ENCODE assay signal across 21 mouse cellular contexts in the genomic region with DNA sequence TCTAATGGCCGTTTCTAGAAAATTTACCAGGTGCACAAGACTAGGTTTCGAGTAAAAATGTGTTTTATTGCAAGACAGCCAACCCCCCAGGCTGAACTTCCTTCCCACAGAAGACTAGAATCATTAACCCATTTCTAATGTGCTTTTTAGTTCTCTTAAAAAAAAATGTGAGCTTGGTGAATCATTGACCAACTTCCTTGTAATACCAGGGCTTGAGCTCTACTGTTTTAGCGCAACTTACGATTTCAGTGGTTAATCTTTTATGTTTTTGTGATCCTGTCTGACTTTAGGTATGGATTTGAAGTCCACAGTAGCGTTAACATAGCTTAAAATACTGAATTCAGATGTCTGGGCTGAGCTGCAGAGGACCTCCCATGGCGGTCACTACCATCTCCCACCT. TPM values are rescaled to one million over a fixed set of nuclear protein-coding genes. Genes with fewer than 3 reads are reported as not detected.
DNase-seq lines count a peak whose midpoint lies in the region; ATAC-seq lines count a peak whose summit lies in the region.
"Had no signal": no experiment of that assay in that cellular context is flagged by ENCODE, and none has a peak within 500 bp of the region (broad histone marks: within the 10 kb centered on the region; RNA-seq: fewer than 3 reads in every experiment).

No protein-coding gene starts in this region.

- 61% methylated on average over 6 of the region's 6 CpGs for WGBS in intestine, embryonic 16.5 days
- WGBS in kidney, embryonic 14.5 days, result 63% methylated on average over 6 of the region's 6 CpGs

- intact Hi-C loops in heart, postnatal 25 days (cut with DNase I), result no loop called here

- H3K36me3 ChIP-seq in intestine, embryonic 16.5 days (ENCODE audit: control insufficient read depth, insufficient read depth, low read length), result no peaks in the 10 kb centered on the region
- no peaks in the 10 kb centered on the region for H3K36me3 ChIP-seq in kidney, embryonic 14.5 days (ENCODE audit: control insufficient read depth, insufficient read depth, low read length)
- H3K36me3 ChIP-seq: embryonic facial prominence, embryonic 15.5 days; hindbrain, embryonic 15.5 days; limb, embryonic 13.5 days; liver, embryonic 12.5 days; midbrain, embryonic 12.5 days had no signal

- no peaks in the 10 kb centered on the region for H3K9me3 ChIP-seq in intestine, embryonic 16.5 days (ENCODE audit: control insufficient read depth, low read length)
- no peaks in the 10 kb centered on the region for H3K9me3 ChIP-seq in kidney, embryonic 14.5 days (ENCODE audit: control insufficient read depth, low read length)
- H3K9me3 ChIP-seq: embryonic facial prominence, embryonic 15.5 days; hindbrain, embryonic 15.5 days; limb, embryonic 13.5 days; liver, embryonic 12.5 days; midbrain, embryonic 12.5 days had no signal

- peak; percentile 12 to 39 for DNase-seq in kidney, postnatal 4 days
- no peak for DNase-seq in heart, postnatal 25 days (ENCODE audit: low spot score)
- DNase-seq in right cerebral cortex, postnatal 25 days, result no peak
- no peak for DNase-seq in thymus, adult 18-20 months
- DNase-seq: adrenal gland, postnatal 14 days; cerebellum, adult 8-10 months; gastrocnemius, postnatal 10 days; heart, adult 2 months; heart, postnatal 36 days; lung, adult 18-20 months; lung, postnatal 14 days; thymus, postnatal 4 days had no signal

- H3K4me3 ChIP-seq in intestine, embryonic 16.5 days (ENCODE audit: low read length), result no peak overlapping the region
- H3K4me3 ChIP-seq in kidney, embryonic 14.5 days (ENCODE audit: low read length), result no peak overlapping the region
- H3K4me3 ChIP-seq: embryonic facial prominence, embryonic 15.5 days; heart, adult 2 months; hindbrain, embryonic 15.5 days; limb, embryonic 13.5 days; liver, embryonic 12.5 days; midbrain, embryonic 12.5 days had no signal

- no peaks in the 10 kb centered on the region for H3K27me3 ChIP-seq in intestine, embryonic 16.5 days (replicated peaks; ENCODE audit: control insufficient read depth, insufficient read depth, low read length)
- no peaks in the 10 kb centered on the region for H3K27me3 ChIP-seq in kidney, embryonic 14.5 days (ENCODE audit: control insufficient read depth, insufficient read depth, low read length)
- H3K27me3 ChIP-seq: embryonic facial prominence, embryonic 15.5 days; hindbrain, embryonic 15.5 days; limb, embryonic 13.5 days; liver, embryonic 12.5 days; midbrain, embryonic 12.5 days had no signal

- peaks cover 11% of the 10 kb centered on the region for H3K4me1 ChIP-seq in intestine, embryonic 16.5 days (ENCODE audit: control insufficient read depth, insufficient read depth, low read length)
- H3K4me1 ChIP-seq in kidney, embryonic 14.5 days (ENCODE audit: control insufficient read depth, insufficient read depth, low read length), result no peaks in the 10 kb centered on the region
- H3K4me1 ChIP-seq: embryonic facial prominence, embryonic 15.5 days; hindbrain, embryonic 15.5 days; limb, embryonic 13.5 days; liver, embryonic 12.5 days; midbrain, embryonic 12.5 days had no signal

- ATAC-seq in granulocyte monocyte progenitor cell, adult 5-6 weeks (replicated peaks; ENCODE audit: poor library complexity, severe bottlenecking), result peak; percentile 27
- ATAC-seq in intestine, embryonic 16.5 days, result peak; percentile 71
- ATAC-seq in kidney, embryonic 14.5 days (ENCODE audit: low FRiP score, low TSS enrichment), result peak; percentile 43; the same call in 1 of the 2 replicates
- ATAC-seq: forebrain, embryonic 16.5 days; liver, embryonic 12.5 days had no signal

- H3K4me2 ChIP-seq in intestine, embryonic 16.5 days (ENCODE audit: low read depth, low read length), result peak overlapping the region; percentile 42
- H3K4me2 ChIP-seq in kidney, embryonic 14.5 days (replicated peaks; ENCODE audit: low read depth, low read length), result no peak overlapping the region
- H3K4me2 ChIP-seq: embryonic facial prominence, embryonic 15.5 days; hindbrain, embryonic 15.5 days; limb, embryonic 13.5 days; liver, embryonic 12.5 days; midbrain, embryonic 12.5 days had no signal

- 0 out of 2 replicates have a peak overlapping the region, but pooled peaks have one; percentile 14 for H3K9ac ChIP-seq in intestine, embryonic 16.5 days (ENCODE audit: low read depth, low read length)
- H3K9ac ChIP-seq in kidney, embryonic 14.5 days (ENCODE audit: low read depth, low read length), result no peak overlapping the region
- H3K9ac ChIP-seq: embryonic facial prominence, embryonic 15.5 days; hindbrain, embryonic 15.5 days; limb, embryonic 13.5 days; liver, embryonic 12.5 days; midbrain, embryonic 12.5 days had no signal

- peak overlapping the region; percentile 68 for H3K27ac ChIP-seq in intestine, embryonic 16.5 days (ENCODE audit: low read length)
- H3K27ac ChIP-seq in kidney, embryonic 14.5 days (ENCODE audit: low read depth, low read length), result peak overlapping the region; percentile 78; the same call in 1 of the 2 replicates
- H3K27ac ChIP-seq: embryonic facial prominence, embryonic 15.5 days; heart, adult 2 months; hindbrain, embryonic 15.5 days; limb, embryonic 13.5 days; liver, embryonic 12.5 days; midbrain, embryonic 12.5 days had no signal

RNA-seq across cellular contexts. Expression of a gene that starts 10.2 kb away (rescaled TPM):
- total RNA-seq in granulocyte monocyte progenitor cell, adult 5-6 weeks (2014; fragmentation: Nextera tagmentation), result 10.9 and 21.3 TPM in 2 replicates
- total RNA-seq in granulocyte monocyte progenitor cell, adult 5-6 weeks (2017), result 8.9 and 12.8 TPM in 2 replicates
- polyA plus RNA-seq in intestine, embryonic 16.5 days (2015; fragmentation: Nextera tagmentation; extraction: Ambion mirVana), result 37.4 and 44.2 TPM in 2 replicates
- polyA plus RNA-seq in kidney, embryonic 14.5 days (2014; fragmentation: Nextera tagmentation; extraction: Ambion mirVana), result 18.1 and 32.8 TPM in 2 replicates
- total RNA-seq in heart, postnatal 25 days (2021), result 1 to 10 TPM in 1 of 2 experiments, under 1 TPM in 1; 0.99 to 2.7 TPM

Comparison
In these comparisons a context has a peak if more than half of its experiments do, and no peak if none do; other contexts are left out.
1. DNase-seq: peak in kidney, postnatal 4 days (2 of 2); none in heart, postnatal 25 days (single experiment), right cerebral cortex, postnatal 25 days (single experiment) and thymus, adult 18-20 months (0 of 2).
2. Peak in every context shown above with its lines, with median percentiles within 50 percentile points of each other: ATAC-seq.